Mouse (Mus musculus): Measurements from ENCODE around the gene Fyn. TPM values are rescaled to one million over a fixed set of nuclear protein-coding genes. Genes with fewer than 3 reads are reported as not detected.

Gene Fyn
- total RNA-seq, 2 experiments from 2014 or later = 128 to 136 TPM

- intact Hi-C loops (cut with DNase I) = no loop called here
- no peak for DNase-seq (ENCODE audit: low spot score in 2 of 2)
Measured at GRCm38 (mm10) chr10:39432648-39433568, 64.3 kb downstream of the Fyn start.

GRCm38 (mm10) chr10:39433893-39434292 is 65.2 kb downstream of the Fyn start:
- intact Hi-C loops (cut with DNase I) = no loop called here
- DNase-seq (ENCODE audit: low spot score in 2 of 2) = no peak

- intact Hi-C loops (cut with DNase I) = no loop called here
- no peak for DNase-seq (ENCODE audit: low spot score in 2 of 2)
Measured at GRCm38 (mm10) chr10:39434758-39435448, 66.2 kb downstream of the Fyn start.

GRCm38 (mm10) chr10:39438905-39439304 is 70.2 kb downstream of the Fyn start:
- no peak for DNase-seq (ENCODE audit: low spot score in 2 of 2)
- intact Hi-C loops (cut with DNase I) = no loop called here

GRCm38 (mm10) chr10:39440506-39440905 is 71.9 kb downstream of the Fyn start:
- DNase-seq (ENCODE audit: low spot score in 2 of 2) = peak in 1 of 2 experiments; percentile 49
- intact Hi-C loops (cut with DNase I) = no loop called here

- intact Hi-C loops (cut with DNase I) = no loop called here
- DNase-seq (ENCODE audit: low spot score in 2 of 2) = no peak
Measured at GRCm38 (mm10) chr10:39441636-39442035, 73.0 kb downstream of the Fyn start.

GRCm38 (mm10) chr10:39443122-39443521 is 74.5 kb downstream of the Fyn start:
- no peak for DNase-seq (ENCODE audit: low spot score in 2 of 2)
- intact Hi-C loops (cut with DNase I) = no loop called here

GRCm38 (mm10) chr10:39443947-39444346 is 75.3 kb downstream of the Fyn start:
- intact Hi-C loops (cut with DNase I) = no loop called here
- DNase-seq (ENCODE audit: low spot score in 2 of 2) = no peak

- intact Hi-C loops (cut with DNase I) = no loop called here
- DNase-seq (ENCODE audit: low spot score in 2 of 2) = no peak
Measured at GRCm38 (mm10) chr10:39445870-39446269, 77.2 kb downstream of the Fyn start.

- DNase-seq (ENCODE audit: low spot score in 2 of 2) = no peak
- intact Hi-C loops (cut with DNase I) = no loop called here
Measured at GRCm38 (mm10) chr10:39446706-39447105, 78.1 kb downstream of the Fyn start.

GRCm38 (mm10) chr10:39449179-39449578 is 80.5 kb downstream of the Fyn start:
- no peak for DNase-seq (ENCODE audit: low spot score in 2 of 2)
- intact Hi-C loops (cut with DNase I) = no loop called here

- no peak for DNase-seq (ENCODE audit: low spot score in 2 of 2)
- intact Hi-C loops (cut with DNase I) = loop anchor here (5.0 kb wide), 1 partner anchor 78 kb away; no protein-coding TSS in a partner anchor
Measured at GRCm38 (mm10) chr10:39450356-39450755, 81.7 kb downstream of the Fyn start.

GRCm38 (mm10) chr10:39451065-39451464 is 82.4 kb downstream of the Fyn start:
- intact Hi-C loops (cut with DNase I) = loop anchor here (5.0 kb wide), 1 partner anchor 79 kb away; no protein-coding TSS in a partner anchor
- no peak for DNase-seq (ENCODE audit: low spot score in 2 of 2)

- intact Hi-C loops (cut with DNase I) = loop anchor here (5.0 kb wide), 1 partner anchor 80 kb away; no protein-coding TSS in a partner anchor
- no peak for DNase-seq (ENCODE audit: low spot score in 2 of 2)
Measured at GRCm38 (mm10) chr10:39451918-39452624, 83.4 kb downstream of the Fyn start.

- no peak for DNase-seq (ENCODE audit: low spot score in 2 of 2)
- intact Hi-C loops (cut with DNase I) = no loop called here
Measured at GRCm38 (mm10) chr10:39455344-39455743, 86.7 kb downstream of the Fyn start.

- DNase-seq (ENCODE audit: low spot score in 2 of 2) = no peak
- intact Hi-C loops (cut with DNase I) = no loop called here
Measured at GRCm38 (mm10) chr10:39455857-39456620, 87.4 kb downstream of the Fyn start.

- no peak for DNase-seq (ENCODE audit: low spot score in 2 of 2)
- intact Hi-C loops (cut with DNase I) = no loop called here
Measured at GRCm38 (mm10) chr10:39456776-39457175, 88.1 kb downstream of the Fyn start.

- intact Hi-C loops (cut with DNase I) = no loop called here
- peak in 1 of 2 experiments; percentile 67 for DNase-seq (ENCODE audit: low spot score in 2 of 2)
Measured at GRCm38 (mm10) chr10:39457281-39457680, 88.6 kb downstream of the Fyn start.

Measured in left cerebral cortex, postnatal 25 days (tissue).